Mouse (Mus musculus) heart, adult 8-10 months (tissue): Measurements from ENCODE around the gene Cbarp. TPM values are rescaled to one million over a fixed set of nuclear protein-coding genes. Genes with fewer than 3 reads are reported as not detected.

Source experiments
- DNase-seq: peaks from one replicate; pipeline ENCODE4 v3.0.0; 2022; ENCODE audit warnings: low spot score
- total RNA-seq, 4 experiments: library from RNA; stranded (reverse); gene quantifications; 2 replicates each; pipeline ENCODE4 v1.2.4; 2022

Cbarp gene
- total RNA-seq, 4 experiments from 2014 or later, result 3.8 to 6.1 (median 4.6) TPM

GRCm38 (mm10) chr10:80157141-80157929 lies 16.7 kb upstream of the Cbarp start:
- no peak for DNase-seq

- DNase-seq, result no peak
Measured at GRCm38 (mm10) chr10:80156752-80157053, 16.1 kb upstream of the Cbarp start.

GRCm38 (mm10) chr10:80156002-80156751 lies 15.5 kb upstream of the Cbarp start:
- DNase-seq, result no peak

GRCm38 (mm10) chr10:80155277-80155676 lies 14.6 kb upstream of the Cbarp start:
- DNase-seq, result no peak

GRCm38 (mm10) chr10:80154384-80154783 lies 13.7 kb upstream of the Cbarp start:
- DNase-seq, result no peak

- DNase-seq, result no peak
Measured at GRCm38 (mm10) chr10:80153713-80154112, 13.1 kb upstream of the Cbarp start.

- DNase-seq, result no peak
Measured at GRCm38 (mm10) chr10:80152873-80153260, 12.2 kb upstream of the Cbarp start.

- no peak for DNase-seq
Measured at GRCm38 (mm10) chr10:80152071-80152872, 11.6 kb upstream of the Cbarp start.

- DNase-seq, result no peak
Measured at GRCm38 (mm10) chr10:80151211-80152034, 10.8 kb upstream of the Cbarp start.

GRCm38 (mm10) chr10:80150226-80151210 lies 9.9 kb upstream of the Cbarp start:
- no peak for DNase-seq

GRCm38 (mm10) chr10:80149291-80150225 lies 8.9 kb upstream of the Cbarp start:
- peak; percentile 97 for DNase-seq

GRCm38 (mm10) chr10:80148610-80149290 lies 8.1 kb upstream of the Cbarp start:
- peak; percentile 94 for DNase-seq

GRCm38 (mm10) chr10:80147719-80148601 lies 7.3 kb upstream of the Cbarp start, which contains the start of gene Midn:
Gene Midn (plus strand): TSS chr10:80148272.
- DNase-seq, result peak; percentile 88

- DNase-seq, result no peak
Measured at GRCm38 (mm10) chr10:80147146-80147718, 6.6 kb upstream of the Cbarp start.

- DNase-seq, result no peak
Measured at GRCm38 (mm10) chr10:80146568-80147011, 6.0 kb upstream of the Cbarp start.

- DNase-seq, result no peak
Measured at GRCm38 (mm10) chr10:80145896-80146295, 5.3 kb upstream of the Cbarp start.
